Mouse (Mus musculus): Measurements from ENCODE around the gene Ip6k1. TPM values are rescaled to one million over a fixed set of nuclear protein-coding genes. Genes with fewer than 3 reads are reported as not detected.

Gene Ip6k1
- total and polyA plus RNA-seq, 3 experiments: 30.8 to 58.5 (median 55.9) TPM

DNA sequence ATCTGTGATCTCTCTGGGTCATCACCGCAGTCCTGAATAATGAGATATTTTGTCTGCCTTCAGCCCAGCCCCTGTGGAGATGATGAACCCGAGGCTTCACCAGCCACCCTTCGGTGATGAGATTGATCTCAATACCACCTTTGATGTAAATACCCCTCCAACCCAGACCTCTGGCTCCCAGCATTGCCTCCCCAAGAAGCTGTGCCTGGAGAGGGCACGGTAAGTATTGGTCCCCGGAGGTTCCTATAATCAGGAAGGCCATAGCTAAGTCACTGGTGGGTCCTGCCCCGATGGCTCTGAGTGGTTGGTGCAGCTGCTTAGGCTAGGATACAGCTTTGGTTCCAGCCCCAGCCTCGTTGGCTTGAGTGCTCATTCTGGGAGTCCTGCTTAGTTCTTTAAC, 33.8 kb upstream of the Ip6k1 start:
- H3K9me3 ChIP-seq (replicated peaks): no peaks in the 10 kb centered on the region
- H3K36me3 ChIP-seq (replicated peaks): peaks cover 99% of the 10 kb centered on the region
- peaks cover 41% of the 10 kb centered on the region for H3K4me1 ChIP-seq (ENCODE audit: insufficient read depth, low read depth, low read length)
- no peak for DNase-seq (ENCODE audit: low spot score)
- ATAC-seq (ENCODE audit: extremely low read depth, insufficient number of reproducible peaks, low FRiP score, poor library complexity, severe bottlenecking): no peak
- no peaks in the 10 kb centered on the region for H3K27me3 ChIP-seq (ENCODE audit: insufficient read depth, low read length)
- H3K4me3 ChIP-seq (ENCODE audit: low read depth, low read length): no peak overlapping the region
- no peak for TF ChIP-seq POLR2AphosphoS5 (IDR thresholded peaks at IDR 0.05; ENCODE audit: insufficient replicate concordance, low read depth, low read length)
- TF ChIP-seq GATA1 (IDR thresholded peaks at IDR 0.05; ENCODE audit: borderline replicate concordance, low read length): no peak
- TF ChIP-seq CTCF (IDR thresholded peaks at IDR 0.05; ENCODE audit: low read depth, low read length): no peak
- no peak for TF ChIP-seq TAL1 (conservative IDR thresholded peaks at IDR 0.05; ENCODE audit: low read depth, low read length)
- no peak for TF ChIP-seq GATA2 (IDR thresholded peaks at IDR 0.05; ENCODE audit: borderline replicate concordance, low read depth, low read length)

DNA sequence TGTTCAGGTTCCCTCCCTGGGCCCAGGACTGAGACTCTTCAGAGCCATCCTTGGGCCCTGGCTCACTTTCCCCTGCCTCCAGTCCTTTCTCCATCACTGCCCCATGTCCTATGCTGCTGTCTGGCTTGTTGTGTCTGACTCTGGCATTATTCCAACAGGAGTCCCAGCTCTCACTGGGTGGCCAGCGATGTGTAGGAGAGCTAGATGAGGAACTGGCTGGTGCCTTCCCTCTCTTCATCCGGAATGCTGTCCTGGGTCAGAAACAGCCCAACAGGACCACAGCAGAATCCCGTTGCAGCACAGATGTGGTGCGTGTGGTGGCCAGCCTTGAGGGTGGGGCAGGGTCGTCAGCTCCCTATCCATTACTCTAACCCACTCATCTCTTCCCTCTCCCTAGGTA, 32.0 kb upstream of the Ip6k1 start:
- ATAC-seq (ENCODE audit: extremely low read depth, insufficient number of reproducible peaks, low FRiP score, poor library complexity, severe bottlenecking): no peak
- no peaks in the 10 kb centered on the region for H3K27me3 ChIP-seq (ENCODE audit: insufficient read depth, low read length)
- TF ChIP-seq GATA1 (IDR thresholded peaks at IDR 0.05; ENCODE audit: borderline replicate concordance, low read length) (no peak), TAL1 (conservative IDR thresholded peaks at IDR 0.05; ENCODE audit: low read depth, low read length) (no peak), POLR2AphosphoS5 (IDR thresholded peaks at IDR 0.05; ENCODE audit: insufficient replicate concordance, low read depth, low read length) (no peak), GATA2 (IDR thresholded peaks at IDR 0.05; ENCODE audit: borderline replicate concordance, low read depth, low read length) (no peak), CTCF (IDR thresholded peaks at IDR 0.05; ENCODE audit: low read depth, low read length) (no peak)
- H3K9me3 ChIP-seq (replicated peaks): no peaks in the 10 kb centered on the region
- peaks cover 82% of the 10 kb centered on the region for H3K36me3 ChIP-seq (replicated peaks)
- no peak overlapping the region for H3K4me3 ChIP-seq (ENCODE audit: low read depth, low read length)
- peaks cover 48% of the 10 kb centered on the region for H3K4me1 ChIP-seq (ENCODE audit: insufficient read depth, low read depth, low read length)
- no peak for DNase-seq (ENCODE audit: low spot score)

DNA sequence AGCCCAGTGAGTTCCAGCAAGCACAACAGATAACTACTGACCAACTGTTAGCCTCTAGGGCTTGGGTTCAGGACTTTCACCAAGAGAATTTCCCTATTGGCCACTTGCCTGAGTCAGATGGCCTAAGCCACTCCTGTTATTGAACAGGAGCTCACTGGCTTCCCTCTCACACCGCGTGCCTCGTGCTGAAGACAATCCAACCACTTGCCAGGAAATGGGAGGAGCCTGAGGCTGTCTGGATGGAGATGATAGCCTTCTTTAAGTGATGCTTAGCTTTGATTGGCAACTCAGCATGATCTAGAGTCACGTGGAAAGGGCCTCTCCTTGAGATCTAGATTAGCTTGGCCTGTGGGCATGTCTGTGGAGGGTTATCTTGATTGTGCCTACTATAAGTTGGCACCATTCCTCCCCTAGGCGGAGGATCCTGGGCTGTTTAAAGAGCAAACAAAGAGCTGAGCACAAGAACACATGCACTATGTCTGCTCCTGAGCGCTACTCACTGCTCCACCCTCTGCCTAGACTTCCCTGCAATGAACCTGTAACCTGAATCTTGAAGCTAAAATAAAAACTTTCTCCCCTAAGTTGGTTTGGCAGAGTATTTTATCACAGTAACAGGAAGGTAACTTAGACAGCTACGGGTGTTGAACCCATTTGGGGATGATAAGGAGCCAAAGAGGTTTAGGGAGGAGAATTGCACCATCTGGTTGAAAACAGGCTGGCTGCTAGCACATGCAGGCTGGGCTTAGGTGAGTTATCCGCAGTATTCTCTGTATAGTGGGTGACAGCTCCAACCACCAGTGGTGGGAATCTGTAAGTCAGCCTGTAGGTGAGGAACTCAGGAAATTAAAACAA, 30.4 kb upstream of the Ip6k1 start:
- H3K27me3 ChIP-seq (ENCODE audit: insufficient read depth, low read length): no peaks in the 10 kb centered on the region
- H3K4me1 ChIP-seq (ENCODE audit: insufficient read depth, low read depth, low read length): peaks cover 64% of the 10 kb centered on the region
- peaks cover 76% of the 10 kb centered on the region for H3K36me3 ChIP-seq (replicated peaks)
- H3K4me3 ChIP-seq (ENCODE audit: low read depth, low read length): no peak overlapping the region
- ATAC-seq (ENCODE audit: extremely low read depth, insufficient number of reproducible peaks, low FRiP score, poor library complexity, severe bottlenecking): peak; percentile 68
- TF ChIP-seq GATA1 (IDR thresholded peaks at IDR 0.05; ENCODE audit: borderline replicate concordance, low read length): no peak
- peak; percentile 59 for TF ChIP-seq TAL1 (conservative IDR thresholded peaks at IDR 0.05; ENCODE audit: low read depth, low read length)
- no peak for TF ChIP-seq POLR2AphosphoS5 (IDR thresholded peaks at IDR 0.05; ENCODE audit: insufficient replicate concordance, low read depth, low read length)
- no peak for TF ChIP-seq CTCF (IDR thresholded peaks at IDR 0.05; ENCODE audit: low read depth, low read length)
- no peaks in the 10 kb centered on the region for H3K9me3 ChIP-seq (replicated peaks)
- DNase-seq (ENCODE audit: low spot score): peak; percentile 64

DNA sequence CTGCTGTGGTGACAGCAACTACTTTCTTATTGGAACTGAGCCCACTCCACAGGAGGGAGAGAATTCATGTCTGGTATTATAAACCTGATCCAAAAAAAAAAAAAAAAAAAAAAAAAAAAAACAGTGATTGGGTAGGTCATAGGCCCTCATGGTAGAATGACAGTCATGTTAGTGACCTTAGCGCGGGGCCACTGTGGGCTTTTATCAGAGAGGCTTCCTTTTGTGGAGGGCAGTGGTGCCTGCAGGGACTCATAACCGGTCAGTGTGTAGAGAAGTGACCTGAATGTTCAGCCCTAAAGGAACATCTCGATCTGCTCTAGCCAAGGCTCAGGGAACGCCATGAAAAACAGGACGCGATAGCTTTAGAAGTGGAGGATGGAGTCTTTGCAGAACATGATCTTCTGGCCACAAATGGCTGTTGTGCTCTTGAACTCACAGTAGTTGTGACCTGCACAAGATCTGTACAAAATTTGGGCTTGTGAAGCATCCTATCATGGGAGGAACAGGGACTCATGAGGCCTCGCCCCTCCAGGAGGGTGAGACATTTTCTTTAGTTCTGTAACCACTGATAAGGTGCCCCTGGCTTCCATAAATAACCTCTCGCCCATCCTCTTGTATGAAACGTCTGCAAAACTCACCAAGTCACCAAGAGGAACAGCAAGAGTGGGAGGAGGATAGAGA, 27.7 kb upstream of the Ip6k1 start:
- TF ChIP-seq GATA2 (IDR thresholded peaks at IDR 0.05; ENCODE audit: borderline replicate concordance, low read depth, low read length) (no peak), TAL1 (conservative IDR thresholded peaks at IDR 0.05; ENCODE audit: low read depth, low read length) (no peak), CTCF (IDR thresholded peaks at IDR 0.05; ENCODE audit: low read depth, low read length) (no peak), GATA1 (IDR thresholded peaks at IDR 0.05; ENCODE audit: borderline replicate concordance, low read length) (no peak), POLR2AphosphoS5 (IDR thresholded peaks at IDR 0.05; ENCODE audit: insufficient replicate concordance, low read depth, low read length) (no peak)
- H3K27me3 ChIP-seq (ENCODE audit: insufficient read depth, low read length): no peaks in the 10 kb centered on the region
- peaks cover 91% of the 10 kb centered on the region for H3K4me1 ChIP-seq (ENCODE audit: insufficient read depth, low read depth, low read length)
- peak overlapping the region; percentile 45; the same call in 1 of the 2 replicates for H3K4me3 ChIP-seq (ENCODE audit: low read depth, low read length)
- DNase-seq (ENCODE audit: low spot score) (peak; percentile 42), ATAC-seq (ENCODE audit: extremely low read depth, insufficient number of reproducible peaks, low FRiP score, poor library complexity, severe bottlenecking) (peak; percentile 45)
- H3K9me3 ChIP-seq (replicated peaks): no peaks in the 10 kb centered on the region
- peaks cover 77% of the 10 kb centered on the region for H3K36me3 ChIP-seq (replicated peaks)

DNA sequence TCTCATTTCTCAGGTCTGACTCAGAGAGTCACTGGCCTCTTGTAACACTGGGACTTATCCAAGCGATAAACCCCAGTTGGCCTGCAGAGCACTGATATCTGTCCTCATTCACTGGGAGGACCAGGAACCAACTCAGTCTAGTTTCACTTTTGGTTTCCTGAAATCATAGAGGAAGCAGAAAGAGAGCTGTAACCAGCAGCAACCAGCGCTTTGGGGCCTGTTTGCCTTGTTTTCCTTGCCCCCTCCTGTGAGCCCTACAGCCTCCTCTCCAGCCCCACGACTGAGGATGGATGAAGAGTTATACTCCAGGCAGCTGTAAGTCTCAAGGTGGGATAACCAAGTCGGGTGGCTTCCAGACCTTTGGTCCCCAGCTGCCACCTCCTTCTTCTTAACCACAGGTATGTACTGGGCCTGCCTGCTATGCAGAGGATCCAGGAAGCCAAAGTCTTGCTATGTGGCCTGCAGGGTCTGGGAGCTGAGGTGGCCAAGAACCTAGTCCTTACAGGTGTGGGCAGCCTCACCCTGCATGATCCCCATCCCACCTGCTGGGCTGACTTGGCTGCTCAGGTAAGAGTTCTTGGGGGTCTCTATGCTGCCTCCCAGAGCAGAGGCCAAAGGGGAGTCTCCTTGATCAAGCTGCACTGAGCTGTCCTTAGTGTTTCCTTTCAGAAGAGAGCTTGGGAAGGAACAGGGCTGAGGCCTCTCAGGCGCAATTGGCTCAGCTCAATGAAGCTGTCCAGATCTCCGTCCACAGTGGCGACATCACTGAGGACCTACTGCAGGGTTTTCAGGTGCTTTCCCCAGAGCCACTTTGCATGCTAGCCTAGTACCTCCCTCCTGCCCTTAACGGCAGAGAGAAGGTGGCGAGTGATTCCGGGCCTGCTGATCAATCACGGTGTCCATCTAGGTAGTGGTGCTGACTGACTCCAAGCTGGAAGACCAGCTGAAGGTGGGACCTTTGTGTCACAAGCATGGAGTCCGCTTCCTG, 26.6 kb upstream of the Ip6k1 start, which contains the start of gene Uba7:
TSS of gene Uba7 (plus strand) at position 107 of the 988 bp plus-strand sequence.
- Histone ChIP-seq H3K4me3 (ENCODE audit: low read depth, low read length) (peak within 1 kb of the TSS; percentile 73), H3K27me3 (ENCODE audit: insufficient read depth, low read length) (no peaks in the 10 kb centered on the region), H3K4me1 (ENCODE audit: insufficient read depth, low read depth, low read length) (peaks cover 95% of the 10 kb centered on the region), H3K9me3 (replicated peaks) (no peaks in the 10 kb centered on the region), H3K36me3 (replicated peaks) (peaks cover 77% of the 10 kb centered on the region)
- DNase-seq (ENCODE audit: low spot score) (peak; percentile 71), ATAC-seq (ENCODE audit: extremely low read depth, insufficient number of reproducible peaks, low FRiP score, poor library complexity, severe bottlenecking) (peak; percentile 59; the same call in 1 of the 2 replicates)
- TF ChIP-seq TAL1 (conservative IDR thresholded peaks at IDR 0.05; ENCODE audit: low read depth, low read length): peak; percentile 66
- no peak for TF ChIP-seq CTCF (IDR thresholded peaks at IDR 0.05; ENCODE audit: low read depth, low read length)

Measured in G1E (cell line).